Mouse (Mus musculus): ENCODE measurements around the gene 4931429L15Rik.

The 4931429L15Rik gene

DNA sequence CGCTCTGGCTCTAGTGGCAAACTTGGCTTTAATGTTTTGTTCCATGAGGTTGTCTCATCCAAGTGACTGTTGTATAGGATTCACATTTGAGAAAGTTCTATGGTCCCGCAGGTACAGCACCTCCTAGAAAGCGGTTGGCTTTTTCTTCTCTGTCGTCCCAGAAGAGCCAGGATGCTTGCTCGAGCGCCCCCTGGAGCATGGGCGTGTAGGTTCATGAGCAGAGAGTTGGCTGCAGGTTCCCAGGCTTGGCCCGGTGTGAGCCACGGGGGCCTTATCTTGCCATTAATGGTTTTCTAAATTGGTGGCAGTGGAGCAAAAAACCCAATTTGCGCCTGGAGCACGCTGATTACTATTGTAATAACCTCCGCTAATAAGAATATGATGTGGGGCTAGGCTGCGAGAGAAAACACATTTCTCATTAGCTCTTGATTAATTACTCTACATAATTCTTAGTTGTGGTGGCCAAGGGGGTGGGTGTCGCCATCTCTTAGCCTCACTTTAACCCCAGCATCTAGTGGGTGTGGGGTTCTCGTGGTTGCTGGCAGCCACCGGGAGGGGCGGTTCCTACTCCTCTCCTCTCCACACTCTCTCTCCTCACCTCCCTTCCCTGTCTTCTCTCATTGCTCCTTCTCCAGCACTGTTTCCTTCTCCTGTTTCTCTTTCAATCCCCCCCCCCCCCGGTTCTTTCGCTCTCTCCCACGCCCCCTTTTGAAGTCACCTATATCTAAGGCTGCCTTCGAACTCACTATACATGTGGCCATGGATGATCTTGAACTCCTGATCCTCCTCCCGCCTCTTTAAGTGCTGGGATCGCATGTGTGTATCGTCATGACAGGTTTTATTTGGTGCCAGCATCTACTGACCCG lies 8.2 kb upstream of the 4931429L15Rik start:
- DNase-seq (ENCODE audit: low spot score), result peak; percentile 71

DNA sequence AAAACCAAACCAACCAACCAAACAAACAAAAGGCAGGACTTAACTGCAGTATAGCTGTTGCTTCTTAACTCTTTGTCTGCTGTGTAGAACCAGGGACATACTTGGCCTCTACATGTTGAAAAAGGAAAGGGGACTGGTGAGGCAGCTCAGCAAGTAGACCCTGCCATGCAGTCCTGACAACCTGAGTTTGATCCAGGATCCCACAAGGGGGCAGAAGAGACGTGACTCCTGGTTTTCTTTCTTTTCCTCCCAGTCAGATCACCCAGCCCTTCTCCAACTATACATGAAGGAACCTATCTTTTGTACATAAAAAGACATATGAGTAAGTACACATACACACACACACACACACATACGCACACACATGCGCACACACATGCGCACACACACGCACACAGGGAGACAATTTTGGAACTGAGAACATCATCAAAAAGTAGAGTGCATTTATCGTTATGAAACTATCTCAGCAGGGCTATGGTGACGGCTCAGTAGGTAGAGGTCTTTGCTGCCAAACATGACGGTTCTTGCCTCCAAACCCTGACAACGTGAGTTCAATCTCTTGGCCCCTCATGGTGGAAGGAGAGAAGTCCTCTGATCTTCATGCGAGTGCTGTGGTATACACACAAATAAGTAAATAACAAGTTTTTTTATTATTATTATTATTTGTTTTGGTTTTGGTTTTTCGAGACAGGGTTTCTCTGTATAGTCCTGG lies 7.1 kb upstream of the 4931429L15Rik start:
- no peak for DNase-seq (ENCODE audit: low spot score)

DNA sequence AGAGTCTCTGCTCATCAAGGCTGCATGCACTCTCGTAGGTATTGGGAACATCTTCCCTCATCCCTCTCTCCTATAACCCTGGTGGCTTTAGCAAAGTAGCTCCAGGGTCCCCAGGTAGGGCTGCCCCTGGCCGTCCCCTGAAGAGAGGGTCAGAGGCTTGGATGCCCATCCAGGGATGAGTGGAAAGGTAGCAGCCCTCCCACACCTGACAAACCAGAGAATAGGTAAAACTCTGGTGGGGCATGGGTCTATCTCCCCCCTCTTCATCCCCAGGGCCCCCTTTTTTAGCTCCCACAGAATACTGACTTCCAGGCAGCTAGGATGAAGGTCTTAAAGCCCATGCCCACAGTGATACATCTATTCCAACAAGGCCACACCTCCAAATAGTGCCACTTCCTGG lies 675 bp upstream of the 4931429L15Rik start:
- DNase-seq (ENCODE audit: low spot score), result no peak

DNA sequence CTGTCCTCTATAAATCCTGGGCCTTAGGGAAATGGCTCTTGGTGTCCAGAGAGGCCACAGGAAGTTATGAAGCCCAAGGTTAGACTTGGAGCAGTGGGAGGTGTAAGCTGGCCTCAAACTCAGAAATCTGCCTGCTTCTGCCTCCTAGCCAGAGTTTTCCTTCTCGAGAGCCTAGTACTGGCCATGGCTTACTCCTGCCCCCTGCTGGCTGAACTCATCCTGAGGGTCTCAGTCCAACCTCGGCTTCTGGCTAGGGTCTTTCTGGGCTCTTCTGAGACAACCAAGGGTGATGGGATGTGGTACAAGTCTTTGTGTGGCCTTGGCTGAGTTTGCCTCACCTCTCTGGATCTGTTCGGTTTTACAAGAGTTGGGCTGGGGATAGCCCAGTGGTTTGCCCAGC lies 1.8 kb downstream of the 4931429L15Rik start:
- no peak for DNase-seq (ENCODE audit: low spot score)

DNA sequence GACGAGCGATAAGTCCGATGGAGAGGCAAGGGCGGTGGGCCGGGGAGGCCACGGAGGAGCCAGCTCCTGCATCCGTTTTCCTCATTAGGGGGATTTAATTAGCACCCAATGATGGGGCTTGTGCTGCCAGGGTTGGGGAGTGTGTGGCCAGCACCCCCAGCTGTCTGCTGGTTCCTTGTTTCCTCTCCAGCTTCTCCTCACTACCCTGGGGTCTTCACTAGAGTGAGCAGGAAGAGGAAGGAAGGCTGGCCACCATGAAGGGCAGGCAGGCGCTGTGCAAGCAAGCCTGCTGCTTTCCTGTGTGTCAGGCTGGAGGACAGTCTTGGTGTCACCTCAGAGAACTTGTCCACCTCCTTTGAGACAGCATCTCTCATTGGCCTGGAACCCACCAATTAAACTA lies 2.9 kb downstream of the 4931429L15Rik start:
- peak; percentile 43 for DNase-seq (ENCODE audit: low spot score)

DNA sequence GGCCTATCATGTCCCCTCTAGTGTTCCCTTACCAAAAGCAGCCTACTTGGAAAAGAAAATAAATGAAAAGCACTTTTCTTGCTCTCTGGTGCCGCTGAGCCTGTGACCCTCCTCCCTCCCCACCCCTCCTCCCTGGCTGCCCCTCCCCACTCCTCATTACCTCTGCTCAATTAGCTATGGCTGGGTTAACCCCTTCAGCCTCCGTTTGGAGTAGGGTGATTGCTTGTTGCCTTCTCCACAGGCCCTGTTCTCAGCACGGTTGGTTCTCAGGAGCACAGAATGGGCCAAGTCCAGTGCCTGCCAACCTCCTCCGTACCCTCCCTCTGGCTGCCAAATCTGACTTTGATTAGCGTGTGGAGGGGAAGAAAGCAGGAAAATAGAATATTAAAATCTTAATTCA lies 3.4 kb downstream of the 4931429L15Rik start:
- DNase-seq (ENCODE audit: low spot score), result peak; percentile 72

DNA sequence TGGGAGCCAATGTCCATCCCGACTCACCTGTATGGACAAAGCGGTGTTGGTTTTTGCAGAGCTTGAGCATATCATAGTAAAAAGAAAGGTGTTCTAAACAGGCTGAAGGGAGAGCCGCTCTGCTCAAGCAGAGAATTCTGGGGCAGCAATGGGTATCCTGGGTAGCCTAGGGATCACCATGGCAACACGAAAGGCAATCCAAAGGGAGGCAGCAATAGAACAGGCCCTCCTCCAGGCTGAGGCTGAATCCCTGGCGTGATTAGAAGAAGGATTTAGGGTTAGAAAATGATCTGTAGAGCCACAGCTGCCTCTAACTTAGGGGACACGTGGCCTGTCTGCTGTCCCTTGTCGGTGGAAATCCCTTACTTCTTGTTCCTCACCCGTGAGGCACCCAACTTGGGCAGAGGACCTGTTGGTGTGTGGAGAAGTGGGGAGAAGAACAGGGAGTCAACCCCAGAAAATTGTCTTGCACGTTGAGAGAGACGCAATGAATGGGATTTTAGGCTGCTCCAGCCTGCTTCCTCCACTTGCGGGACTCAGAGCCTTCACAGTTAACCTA lies 3.9 kb downstream of the 4931429L15Rik start:
- DNase-seq (ENCODE audit: low spot score), result peak; percentile 34

DNA sequence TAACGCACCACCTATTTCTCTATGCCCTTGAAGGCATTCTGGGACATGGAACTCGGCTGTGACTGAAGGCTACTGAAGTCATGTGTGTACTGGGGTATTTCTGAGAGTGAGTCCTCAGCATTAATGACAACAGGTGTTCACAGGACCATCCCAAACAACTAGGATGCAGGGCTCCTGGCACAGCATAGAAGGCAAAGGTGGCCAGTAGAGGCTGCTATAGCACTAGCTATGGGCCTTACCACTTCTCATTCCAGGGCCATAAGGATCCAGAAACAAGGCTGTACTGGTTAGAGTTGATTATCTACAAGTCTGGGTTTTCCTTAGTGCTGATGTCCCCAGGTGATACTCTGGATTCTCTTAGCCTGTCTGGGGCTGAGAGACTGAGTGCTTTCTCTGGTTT lies 4.9 kb downstream of the 4931429L15Rik start:
- peak; percentile 56 for DNase-seq (ENCODE audit: low spot score)

DNA sequence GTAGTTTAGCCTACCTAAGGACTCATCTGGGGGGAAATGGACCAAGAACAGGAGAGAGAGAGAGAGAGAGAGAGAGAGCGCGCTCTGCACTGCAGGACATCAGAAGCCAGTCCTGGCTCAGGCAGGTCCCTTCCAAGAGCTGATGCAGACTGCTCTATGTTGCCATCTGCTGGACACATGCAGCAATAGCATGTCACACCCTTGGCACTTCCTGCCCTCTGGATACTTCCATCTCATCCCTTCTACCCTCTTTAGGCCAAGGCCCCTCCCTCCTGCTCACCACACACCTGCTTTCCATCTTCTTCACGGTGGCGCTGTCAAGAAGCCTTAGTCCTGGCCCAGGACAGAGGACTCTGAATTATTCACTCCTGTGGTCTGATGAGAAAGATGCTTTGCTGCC lies 5.3 kb downstream of the 4931429L15Rik start:
- DNase-seq (ENCODE audit: low spot score), result peak; percentile 93

DNA sequence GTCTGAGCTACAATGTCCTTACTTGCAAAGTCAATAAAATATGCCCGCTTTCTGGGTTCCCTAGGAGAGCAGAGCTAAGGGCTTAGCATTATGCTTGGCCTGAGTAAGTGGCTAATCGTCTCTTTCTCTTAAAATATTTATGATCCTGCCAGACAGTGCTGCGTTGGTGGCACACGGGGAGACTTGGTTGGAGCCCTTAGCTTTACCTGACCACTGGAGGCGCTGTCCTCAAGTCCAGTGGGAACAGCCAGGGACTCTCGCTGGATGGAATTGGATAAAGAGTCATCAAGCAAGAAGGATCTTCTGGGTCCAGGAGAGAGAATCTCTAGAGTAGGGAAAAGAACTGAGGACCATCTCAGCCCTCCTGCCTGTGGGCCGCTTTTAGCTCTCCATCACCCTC lies 10.7 kb downstream of the 4931429L15Rik start:
- peak; percentile 67 for DNase-seq (ENCODE audit: low spot score)

DNA sequence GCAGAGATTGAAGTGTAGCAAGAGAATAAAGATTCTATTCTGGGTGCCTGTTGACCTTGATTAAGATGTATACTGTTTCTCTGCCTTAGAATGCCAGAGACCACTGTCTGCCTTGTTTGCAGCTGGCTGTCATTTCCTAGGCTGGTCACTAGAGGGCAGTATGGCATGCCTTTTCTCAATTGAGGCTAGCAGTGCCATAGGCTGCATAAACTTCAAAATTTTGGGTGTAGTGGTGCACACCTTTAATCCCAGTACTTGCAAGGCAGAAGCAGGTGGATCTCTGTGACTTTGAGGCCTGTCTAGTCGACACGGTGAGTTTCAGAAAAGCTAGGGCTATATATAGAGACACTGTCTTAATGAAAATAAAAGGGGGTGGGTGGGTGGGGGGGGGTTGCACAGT lies 17.6 kb downstream of the 4931429L15Rik start:
- peak; percentile 84 for DNase-seq (ENCODE audit: low spot score)

DNA sequence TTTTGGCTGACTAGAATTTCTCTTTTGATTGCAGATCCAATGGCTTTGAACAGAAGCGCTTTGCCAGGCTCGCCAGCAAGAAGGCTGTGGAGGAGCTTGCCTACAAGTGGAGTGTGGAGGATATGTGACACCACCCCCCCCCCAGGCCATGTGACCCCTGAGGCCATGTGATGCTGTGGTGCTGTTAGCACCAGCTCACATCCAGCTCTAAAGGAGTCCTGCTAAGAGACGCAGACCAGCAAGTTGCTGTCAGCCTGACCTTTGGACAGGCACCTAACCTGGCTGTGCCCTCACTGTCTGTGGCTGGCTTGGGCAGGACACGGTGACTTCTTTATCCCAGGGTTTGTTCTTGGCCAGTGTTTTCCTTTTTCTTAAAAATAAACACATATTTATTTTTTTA lies 21.4 kb downstream of the 4931429L15Rik start:
- DNase-seq (ENCODE audit: low spot score), result no peak

DNA sequence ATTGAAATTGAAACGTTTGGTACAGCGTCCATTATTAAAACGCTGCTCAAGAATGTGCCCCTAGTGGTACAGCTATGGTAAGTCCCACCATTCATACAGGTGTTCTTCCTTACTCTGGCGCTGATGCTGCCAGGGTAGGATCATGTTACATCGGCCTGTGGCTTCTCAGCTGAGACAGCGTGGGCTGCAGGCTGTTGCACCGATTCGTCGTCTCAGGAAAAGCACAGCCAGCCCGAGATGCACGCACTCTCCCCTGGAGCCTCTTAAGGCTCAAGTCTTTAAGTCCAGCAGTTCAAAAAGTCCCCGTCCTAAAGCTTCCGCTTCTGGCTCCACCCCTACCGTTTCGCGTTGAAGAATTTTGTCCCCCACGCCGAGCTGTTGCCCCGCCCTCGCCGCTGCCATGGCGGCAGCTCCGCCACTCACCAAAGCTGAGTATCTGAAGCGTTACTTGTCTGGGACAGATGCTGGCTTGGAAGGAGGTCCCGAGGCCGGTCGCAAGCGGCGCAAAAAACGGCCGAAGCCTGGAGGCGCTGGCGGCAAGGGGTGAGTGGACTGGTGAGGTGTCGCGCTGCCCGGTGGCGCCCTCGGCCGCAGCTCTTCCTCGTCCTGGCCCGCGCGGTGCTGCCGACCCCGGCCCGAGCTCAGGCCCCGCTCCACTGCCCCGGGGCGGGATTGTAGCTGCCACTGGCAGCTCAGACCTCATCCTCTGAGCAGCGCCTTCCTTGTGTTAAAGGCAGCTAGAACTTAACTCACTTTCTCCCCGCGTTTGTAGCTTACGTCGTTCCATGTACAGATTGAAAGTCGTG lies 37.0 kb downstream of the 4931429L15Rik start, which contains the start of gene Bud13:
Bud13 (plus strand) TSS at position 378 of the 806 bp plus-strand sequence.
- peak; percentile 96 for DNase-seq (ENCODE audit: low spot score)

DNA sequence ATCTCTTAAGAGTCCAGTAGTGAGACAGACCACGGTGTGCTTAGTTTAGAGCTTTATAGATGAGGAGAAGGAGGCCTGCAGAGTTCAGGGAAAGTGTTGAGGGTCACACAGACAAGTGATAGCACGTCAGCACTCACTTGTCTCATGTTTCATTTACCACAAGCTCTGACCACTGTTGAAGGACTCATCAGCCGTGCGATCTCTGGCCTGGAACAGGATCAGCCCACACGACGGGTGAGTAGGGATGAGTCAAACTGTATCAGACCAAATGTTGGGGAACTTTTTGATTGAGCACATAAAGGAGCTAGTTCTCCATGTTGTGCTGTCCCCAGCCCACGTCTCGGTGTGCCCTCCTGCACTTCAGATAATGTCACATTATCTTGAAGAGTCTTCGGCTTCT lies 45.3 kb downstream of the 4931429L15Rik start:
- no peak for DNase-seq (ENCODE audit: low spot score)

DNA sequence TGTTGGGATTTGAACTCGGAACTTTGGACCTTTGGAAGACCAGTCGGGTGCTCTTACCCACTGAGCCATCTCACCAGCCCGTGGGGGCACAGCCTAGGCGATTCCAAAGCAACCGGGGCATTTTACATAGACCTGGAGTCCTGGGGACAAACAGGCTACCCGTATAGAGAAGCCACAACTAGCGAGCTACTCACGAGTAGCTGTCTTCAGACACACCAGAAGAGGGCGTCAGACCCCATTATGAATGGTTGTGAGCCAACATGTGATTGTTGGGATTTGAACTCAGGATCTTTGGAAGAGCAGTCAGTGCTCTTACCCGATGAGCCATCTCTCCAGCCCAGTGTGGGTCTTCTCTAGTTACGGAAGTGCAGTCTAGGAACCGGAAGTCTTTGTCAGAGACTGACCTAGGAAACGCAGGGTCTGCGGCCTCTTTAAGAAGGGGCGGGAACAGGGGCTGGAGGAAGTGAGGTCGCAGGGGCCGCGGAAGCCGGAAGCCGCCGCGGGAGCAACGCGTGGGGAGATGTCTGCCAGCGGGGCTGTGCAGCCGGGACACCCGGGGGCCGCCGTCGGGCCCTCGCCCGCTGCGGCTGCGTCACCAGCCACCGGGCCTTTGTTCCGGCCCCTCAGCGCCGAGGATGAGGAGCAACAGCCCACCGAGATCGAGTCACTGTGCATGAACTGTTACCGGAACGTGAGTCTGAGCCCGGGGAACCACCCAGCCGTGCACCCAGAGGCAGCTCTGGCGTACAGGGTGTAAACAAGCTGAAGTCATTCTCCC lies 46.9 kb downstream of the 4931429L15Rik start, which contains the start of gene Zpr1:
Zpr1 (plus strand) TSS at position 388 of the 778 bp plus-strand sequence.
- peak; percentile 93 for DNase-seq (ENCODE audit: low spot score)

DNA sequence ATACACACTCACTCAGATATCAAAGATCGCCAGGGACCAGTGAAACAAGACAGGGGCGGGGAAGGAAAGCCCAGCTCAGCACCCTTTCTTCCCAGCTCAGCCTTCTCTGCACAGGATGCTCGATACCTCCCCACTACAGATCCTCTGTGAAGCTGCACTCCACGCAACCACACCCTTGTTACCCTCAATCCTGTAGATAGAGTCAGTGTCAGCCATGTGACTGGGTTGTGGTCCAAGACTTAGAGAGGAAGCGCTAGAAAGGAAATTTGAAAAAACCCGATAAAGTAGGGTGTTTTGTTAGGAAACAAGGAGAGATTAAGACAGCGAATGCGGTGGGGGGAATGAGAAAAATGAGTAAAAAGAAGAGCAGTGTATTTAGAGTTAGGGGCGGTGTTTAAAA lies 47.7 kb downstream of the 4931429L15Rik start:
- DNase-seq (ENCODE audit: low spot score), result no peak

DNA sequence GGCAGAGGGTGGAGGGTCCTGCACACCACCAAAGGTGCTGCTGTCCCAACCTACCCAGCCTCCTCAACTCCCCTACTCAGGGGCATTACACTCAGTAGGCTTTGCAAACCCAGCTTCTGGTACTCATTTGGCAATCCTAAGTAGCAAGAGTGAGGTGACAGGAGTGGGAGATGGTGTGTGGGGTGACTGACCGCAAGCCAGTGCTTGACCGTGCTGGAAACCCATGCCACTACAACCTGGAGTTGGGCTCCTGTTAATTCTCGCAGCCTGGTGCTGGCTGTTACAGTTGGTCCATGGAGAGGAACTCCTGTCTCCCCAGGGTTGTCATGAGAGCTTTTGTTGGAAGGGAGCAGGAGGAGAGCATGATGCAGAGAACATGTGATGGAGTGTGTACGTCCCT lies 49.0 kb downstream of the 4931429L15Rik start:
- no peak for DNase-seq (ENCODE audit: low spot score)

DNA sequence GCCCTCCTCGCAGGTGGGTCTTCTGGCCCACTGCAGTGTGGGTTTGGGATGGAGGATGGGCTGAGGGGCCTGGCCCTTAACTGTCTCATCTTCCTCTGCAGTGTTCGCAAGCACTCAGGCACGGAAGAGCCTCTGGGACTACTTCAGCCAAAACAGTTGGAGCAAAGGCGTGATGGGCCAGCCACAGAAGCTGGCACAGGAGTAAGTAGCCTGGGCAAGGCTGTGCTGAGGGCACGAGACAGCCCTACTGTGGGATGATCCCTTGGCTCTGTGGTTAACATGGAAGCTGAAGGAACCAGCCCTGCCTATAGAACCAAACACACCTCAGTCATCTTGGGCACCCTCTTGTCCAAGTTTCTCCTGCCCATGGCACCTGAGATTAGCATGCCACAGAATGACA lies 50.7 kb downstream of the 4931429L15Rik start:
- no peak for DNase-seq (ENCODE audit: low spot score)

DNA sequence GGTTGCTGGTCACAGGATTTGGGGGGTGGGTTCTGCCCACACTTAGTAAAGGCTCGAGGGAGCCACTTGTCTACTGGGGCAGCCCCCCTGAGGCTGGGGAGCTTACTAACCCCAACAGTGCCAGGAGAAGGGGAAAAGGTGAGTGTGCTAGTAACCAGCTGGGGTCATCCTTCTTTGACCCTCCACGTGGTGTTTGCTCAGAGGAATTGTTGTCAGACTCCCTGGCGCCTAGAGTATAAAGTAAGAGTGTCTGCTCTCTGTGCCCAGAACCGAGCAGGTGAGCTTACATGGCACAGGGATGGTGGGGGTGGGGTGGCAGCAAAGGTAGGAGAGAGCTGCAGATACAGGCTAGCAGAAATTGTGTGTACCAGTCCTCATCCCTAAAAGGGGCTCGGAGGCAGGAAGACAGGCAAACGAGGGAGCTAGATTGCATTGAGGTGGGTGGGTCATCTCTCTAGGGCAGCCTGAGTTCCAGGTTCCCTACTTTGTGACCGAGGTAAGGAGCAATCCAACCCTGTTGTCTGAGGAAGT lies 51.4 kb downstream of the 4931429L15Rik start, which contains the start of gene Apoa5:
Apoa5 (plus strand) TSS at position 291 of the 531 bp plus-strand sequence.
- DNase-seq (ENCODE audit: low spot score), result no peak

DNA sequence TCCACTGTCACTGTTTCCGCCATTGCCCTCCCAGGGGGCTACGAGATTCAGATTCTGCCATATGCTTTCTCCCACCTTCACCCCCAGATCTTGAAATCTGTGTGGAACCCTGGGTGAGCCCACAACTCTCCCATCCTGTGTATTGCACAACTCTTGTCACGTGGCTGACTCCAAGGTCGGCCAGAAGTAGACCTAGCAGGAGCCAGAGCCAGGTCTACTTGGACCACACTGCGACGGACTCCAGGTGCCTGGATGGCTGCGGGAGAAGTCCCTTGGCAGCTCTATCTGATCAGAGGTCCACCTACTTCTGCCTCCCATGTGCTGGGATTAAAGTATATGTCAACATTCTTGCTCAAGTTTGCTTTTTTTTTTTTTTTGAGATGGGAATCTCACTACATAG lies 58.7 kb downstream of the 4931429L15Rik start:
- no peak for DNase-seq (ENCODE audit: low spot score)

DNA sequence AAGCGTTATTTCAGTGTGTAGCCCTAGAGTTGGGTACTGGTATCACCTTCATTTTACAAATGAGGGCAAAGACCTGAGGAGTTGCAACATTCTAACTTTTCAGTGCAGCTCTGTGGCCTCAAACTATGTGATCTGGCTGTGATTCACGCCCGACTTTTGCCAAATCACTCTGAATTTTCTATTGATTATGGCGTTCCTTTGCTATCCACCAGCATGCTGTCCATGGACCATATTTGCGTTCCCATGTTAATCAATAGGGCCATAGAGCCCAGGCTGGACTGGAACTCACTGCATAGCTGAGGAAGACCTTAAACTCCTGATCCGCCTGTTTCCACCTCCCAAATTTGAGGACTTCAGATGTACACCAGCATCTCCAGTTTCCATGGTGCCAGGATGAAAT lies 60.7 kb downstream of the 4931429L15Rik start:
- DNase-seq (ENCODE audit: low spot score), result no peak
